Mouse (Mus musculus) telencephalon, adult 2 months (tissue): Measurements from ENCODE around the gene Hyal2.

Experiments
- DNase-seq: peaks from one replicate; pipeline ENCODE4 v3.0.0-alpha.2; 2011; ENCODE audit warnings: low read depth, low spot score

Hyal2 gene

DNA sequence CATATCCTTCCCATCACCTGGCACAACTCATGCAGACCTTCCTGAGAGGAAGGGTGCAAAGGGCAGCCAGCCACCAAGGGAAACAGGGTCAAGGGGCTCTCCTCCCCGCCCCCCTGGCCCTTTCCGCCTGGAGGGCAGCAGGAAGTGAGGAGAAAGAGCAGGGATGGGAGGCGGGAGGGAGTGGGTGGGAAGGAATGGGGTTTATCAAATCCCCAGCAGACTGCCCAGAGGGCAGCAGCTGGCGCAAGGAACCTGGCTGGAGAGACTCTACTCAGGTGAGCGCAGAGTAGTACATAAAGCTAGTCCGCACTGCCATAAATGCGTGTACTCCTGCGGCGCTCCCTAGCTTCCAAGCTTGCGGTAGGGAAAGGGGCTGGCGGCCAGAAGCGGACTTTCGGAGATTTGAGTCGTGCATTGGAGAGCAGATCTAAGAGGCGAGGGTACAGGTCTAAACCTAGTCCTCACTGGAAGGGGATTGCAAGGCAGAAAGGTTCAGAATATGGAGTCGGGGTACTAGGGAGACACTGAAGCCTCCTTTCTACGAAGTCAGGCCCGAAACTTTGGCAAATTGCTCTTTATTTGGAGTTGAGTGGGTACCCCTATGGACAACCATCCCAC, at the start of gene Hyal2:
Gene Hyal2, plus strand, starts transcription at position 244 of the 618 bp plus-strand sequence.
- DNase-seq = no peak

DNA sequence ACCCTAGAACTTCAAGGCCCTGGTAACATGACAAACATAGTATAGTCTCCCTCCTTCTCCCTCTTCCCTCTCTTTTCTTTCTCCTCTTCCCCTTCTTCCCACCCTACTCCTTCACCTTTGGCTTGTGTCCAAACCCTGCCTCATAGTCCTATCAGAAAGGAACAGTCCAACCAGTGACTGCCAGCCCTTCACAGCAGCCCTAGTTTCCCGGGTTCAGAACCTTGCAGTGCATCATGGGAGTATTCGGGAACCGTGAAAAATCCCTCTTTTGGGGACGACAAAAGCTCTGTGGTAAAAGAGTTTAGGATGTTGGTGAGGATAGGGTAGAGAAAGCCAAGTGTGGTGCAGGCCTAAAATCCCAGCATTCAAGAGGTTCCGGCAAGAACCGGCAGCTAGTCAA, 47.4 kb upstream of the Hyal2 start:
- no peak for DNase-seq

- no peak for DNase-seq
These were observed 46.6 kb upstream of the Hyal2 start for GRCm38 (mm10) chr9:107521190-107521589.

- DNase-seq = no peak
These were observed 45.9 kb upstream of the Hyal2 start for GRCm38 (mm10) chr9:107521711-107522399.

DNA sequence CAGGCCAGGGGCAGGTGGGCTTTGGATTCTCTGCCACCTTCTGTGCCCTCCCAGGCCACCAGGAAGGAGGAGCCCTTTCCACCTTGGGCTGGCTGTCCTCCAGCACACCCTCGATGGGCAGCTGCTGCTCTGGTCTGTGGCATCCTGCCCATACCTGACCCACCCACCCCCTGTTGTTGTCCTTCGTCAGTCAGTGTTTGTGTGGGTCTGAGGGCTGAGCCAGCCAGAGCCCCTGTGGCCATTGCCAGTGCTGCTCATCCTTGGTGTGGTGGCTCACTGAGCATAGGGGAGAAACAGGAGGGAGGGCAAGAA, 45.4 kb upstream of the Hyal2 start:
- no peak for DNase-seq

GRCm38 (mm10) chr9:107526198-107527026, 41.3 kb upstream of the Hyal2 start:
- DNase-seq = no peak

GRCm38 (mm10) chr9:107533791-107534407, 33.8 kb upstream of the Hyal2 start, which contains the start of gene Tmem115:
Tmem115 (plus strand) TSS chr9:107533945.
- peak; percentile 99 for DNase-seq

- no peak for DNase-seq
These were observed 33.1 kb upstream of the Hyal2 start for GRCm38 (mm10) chr9:107534408-107535202.

DNA sequence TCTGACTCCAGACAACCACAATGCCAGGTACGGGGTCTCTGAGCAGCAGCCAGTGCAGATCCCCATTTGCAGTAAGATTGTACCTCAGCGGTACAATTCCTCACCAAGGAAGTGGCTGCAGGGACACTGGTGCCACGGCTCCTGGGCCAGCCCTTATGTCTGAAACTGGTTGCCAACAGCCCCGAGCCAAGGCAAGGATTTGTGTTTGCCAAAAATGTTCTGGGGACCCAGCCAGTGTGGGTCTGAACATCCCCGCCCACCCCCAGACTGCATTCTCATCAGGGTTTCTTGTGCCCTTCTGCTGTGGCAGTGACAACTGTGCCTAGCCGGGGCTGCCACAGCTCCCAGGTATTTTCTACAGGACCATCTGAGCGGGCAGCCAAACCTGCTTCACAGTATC, 29.5 kb upstream of the Hyal2 start:
- DNase-seq = no peak

DNA sequence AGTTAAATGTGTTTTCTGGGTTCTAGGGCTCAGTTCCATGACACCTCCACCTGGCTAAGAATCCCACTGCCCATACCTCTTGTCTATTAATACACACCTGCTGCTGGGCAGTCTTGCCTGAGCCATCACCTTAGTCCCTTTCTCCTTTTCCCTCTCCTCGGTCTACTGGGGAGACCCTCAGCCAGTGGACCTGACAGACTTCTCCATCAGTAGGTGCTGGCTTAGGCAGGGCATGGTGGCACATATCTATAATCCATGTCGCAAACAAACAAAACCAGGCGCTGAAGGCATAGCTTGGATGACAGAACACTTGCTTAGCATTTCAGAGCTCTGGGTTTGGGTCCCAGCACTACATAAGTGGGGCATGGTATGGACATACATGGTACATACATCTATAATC, 29.0 kb upstream of the Hyal2 start:
- no peak for DNase-seq

DNA sequence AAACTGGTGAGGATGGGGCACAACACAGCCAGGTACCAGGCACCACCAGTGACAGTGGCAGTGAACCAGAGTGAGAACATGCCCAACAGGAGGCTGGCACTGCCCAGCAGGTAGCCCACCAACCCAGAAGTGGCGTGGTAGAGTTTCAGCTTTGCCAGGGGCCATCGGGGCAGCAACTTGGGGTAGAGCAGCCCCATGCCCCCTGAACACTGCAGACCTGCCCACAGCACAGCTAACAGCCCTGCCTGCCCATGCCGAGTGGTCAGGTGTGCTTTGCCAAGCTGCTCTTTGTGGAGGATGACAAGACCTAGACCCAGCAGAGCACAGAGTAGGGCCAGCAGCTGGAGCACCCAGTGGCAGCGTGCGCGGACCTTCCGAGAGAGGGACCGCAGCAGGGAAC, 27.8 kb upstream of the Hyal2 start:
- DNase-seq = no peak

DNA sequence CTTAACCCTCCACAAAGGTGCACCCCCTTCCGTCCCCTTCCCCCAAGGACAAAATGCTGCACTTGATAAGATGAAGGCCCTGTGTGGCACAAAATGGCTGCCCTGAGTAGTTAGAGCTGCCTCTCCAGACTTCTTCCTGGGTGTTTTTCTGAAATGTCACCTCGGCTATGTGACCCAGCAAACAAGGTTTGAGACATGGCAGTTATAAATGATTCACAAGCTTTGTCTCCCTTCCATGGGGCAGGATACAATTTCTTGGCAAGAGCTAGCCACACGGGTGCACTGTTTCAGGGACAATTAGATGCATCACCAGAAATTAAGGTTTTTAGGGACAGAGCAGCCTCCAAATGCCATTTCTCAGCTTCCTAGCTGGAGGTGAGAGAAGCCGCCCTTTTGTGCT, 27.3 kb upstream of the Hyal2 start:
- no peak for DNase-seq

GRCm38 (mm10) chr9:107541005-107541404, 26.7 kb upstream of the Hyal2 start:
- DNase-seq = no peak

DNA sequence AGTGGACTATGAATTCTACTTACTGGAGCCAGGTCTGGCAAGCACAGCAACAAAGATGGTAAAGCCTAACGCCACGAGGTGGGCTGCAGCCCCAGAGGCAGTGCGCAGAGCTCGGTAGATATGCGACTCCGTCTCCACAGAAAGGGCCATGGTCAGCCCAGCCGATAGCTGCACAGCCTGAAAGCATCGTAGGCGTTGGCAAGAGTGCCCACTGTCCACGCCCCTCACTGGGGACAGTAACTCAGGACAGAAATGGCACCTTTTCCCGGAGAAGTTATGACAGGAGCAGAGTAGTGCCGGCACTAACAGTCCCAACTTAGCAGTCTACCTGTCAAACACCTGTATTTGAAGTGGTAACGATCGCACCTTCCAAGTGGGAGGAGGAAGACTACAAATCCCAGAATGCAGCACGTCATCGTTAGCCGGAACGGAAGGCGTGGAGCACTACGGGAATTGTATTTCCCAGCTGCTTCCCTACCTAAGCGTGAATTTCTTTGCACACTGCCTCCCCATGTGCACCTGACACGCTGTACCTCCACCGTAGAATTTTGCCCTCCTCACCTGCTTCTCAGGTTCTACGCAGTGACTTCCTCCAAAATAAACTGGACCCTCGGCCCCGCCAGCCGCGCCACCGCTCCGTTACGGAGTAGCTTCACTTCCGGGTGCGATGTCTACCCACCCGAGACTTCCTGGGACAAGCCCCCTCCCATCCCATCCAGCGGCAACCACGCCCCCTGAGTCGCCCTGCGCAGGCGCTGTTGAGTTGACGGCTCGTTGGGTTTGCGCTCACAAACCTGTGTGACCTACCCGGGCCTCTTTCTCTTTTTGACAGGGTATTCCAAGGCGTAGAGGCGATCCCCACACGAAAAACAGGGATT, 26.0 kb upstream of the Hyal2 start, which contains the start of the genes Cyb561d2 and Nprl2:
Gene Cyb561d2, minus strand, starts transcription at position 720 of the 878 bp plus-strand sequence.
Gene Nprl2, plus strand, starts transcription at position 753 of the 878 bp plus-strand sequence.
- peak; percentile 94 for DNase-seq

DNA sequence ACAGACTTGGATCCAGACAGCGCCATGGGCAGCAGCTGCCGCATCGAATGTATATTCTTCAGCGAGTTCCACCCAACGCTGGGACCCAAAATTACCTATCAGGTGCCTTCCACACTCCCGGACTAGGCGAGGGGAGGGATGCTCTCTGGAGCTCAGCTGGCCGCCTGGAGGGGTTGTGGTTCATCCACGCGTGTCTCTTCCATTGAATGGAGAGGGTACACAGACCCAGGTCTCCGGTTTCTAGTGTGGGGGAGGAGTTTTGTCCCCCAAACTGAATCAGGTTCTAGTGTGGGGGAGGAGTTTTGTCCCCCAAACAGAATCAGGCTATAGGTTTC, 25.4 kb upstream of the Hyal2 start:
- DNase-seq = no peak

- no peak for DNase-seq
These were observed 25.0 kb upstream of the Hyal2 start for GRCm38 (mm10) chr9:107542721-107543120.

DNA sequence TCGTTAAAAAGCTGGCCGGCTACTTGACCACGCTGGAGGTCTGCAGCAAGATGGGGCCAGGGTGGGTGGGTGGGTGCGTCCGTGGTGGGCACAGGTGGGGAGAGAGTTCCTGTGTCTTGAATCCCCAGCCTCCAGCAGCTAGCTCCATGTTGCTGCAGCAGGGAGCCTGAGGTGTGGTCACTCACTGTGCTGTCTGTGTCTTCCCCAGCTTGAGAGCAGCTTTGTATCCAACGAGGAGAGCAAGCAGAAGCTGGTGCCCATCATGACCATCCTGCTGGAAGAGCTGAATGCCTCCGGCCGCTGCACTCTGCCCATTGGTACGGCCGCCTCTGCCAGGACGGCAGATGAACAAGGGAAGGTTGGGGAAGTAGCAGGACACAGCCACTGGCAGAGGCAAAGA, 24.4 kb upstream of the Hyal2 start:
- no peak for DNase-seq

DNA sequence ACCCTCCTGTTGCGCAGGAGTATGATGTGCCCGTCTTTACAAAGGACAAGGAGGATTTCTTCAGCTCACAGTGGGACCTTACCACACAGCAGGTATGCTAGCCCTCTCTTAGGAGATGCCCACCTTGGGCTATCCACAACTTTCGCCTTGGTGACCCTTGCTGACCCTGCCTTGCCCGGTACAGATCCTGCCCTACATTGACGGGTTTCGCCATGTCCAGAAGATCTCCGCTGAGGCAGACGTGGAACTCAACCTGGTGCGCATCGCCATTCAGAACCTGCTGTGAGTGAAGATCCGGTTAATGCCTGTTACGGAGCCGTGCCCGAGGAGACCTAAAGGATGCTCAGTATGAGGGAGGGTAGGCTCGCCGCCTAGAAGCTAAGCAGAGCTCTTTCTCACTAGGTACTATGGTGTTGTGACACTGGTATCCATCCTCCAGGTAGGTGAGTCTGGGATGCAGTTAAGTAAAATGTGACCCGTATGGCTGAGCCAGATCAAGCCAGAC, 23.5 kb upstream of the Hyal2 start:
- no peak for DNase-seq

DNA sequence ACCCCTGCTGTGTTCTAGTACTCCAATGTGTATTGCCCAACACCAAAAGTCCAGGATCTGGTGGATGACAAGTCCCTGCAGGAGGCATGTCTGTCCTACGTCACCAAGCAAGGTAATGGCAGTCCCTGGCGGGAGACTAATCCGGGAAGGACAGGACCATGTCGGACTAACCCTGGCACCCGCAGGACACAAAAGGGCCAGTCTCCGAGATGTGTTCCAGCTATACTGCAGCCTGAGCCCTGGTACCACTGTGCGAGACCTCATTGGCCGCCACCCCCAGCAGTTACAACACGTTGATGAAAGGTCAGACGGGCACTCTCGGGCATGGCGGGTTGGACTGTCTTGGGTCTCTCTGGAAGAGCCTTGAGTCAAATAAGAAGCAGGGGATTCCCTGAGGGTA, 23.0 kb upstream of the Hyal2 start:
- DNase-seq = no peak

GRCm38 (mm10) chr9:107545199-107545598, 22.5 kb upstream of the Hyal2 start:
- DNase-seq = no peak
